Mouse (Mus musculus): ENCODE data around the gene Gtpbp8.

Gtpbp8 gene

DNA sequence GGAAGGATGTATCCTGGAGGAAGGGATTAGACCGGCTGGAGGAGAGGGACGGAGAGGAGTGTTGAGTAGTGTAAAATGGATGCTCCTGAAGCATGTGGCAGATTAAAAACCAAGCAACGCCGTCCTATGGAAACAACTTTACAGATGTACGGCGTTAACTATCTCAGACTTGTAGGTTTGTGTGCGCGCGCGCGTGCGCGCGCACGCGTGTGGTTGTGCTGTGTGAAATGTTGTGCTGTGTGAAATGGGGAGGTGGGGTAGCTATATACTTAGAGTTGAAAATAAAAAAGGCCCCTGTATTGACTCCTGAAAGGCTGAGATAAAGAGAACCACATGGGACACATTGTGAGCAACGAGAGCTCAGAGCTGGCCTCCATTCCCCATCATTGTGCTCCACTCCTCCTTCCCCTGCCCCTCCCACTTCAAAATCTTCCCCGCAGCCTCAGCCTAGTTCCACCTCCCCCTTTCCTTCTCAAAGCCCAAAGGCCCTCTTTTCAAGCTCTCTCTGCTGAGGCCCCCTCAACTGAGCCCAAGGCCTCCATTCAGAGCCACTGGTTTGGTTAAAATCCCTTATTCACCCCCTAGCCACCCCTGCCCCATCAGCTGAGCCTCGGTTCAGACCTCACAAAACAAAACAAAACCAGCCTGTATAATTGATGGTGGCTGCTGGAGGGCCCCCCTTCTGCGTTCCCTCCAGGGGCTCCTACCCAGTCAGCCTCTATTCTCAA, 59.0 kb downstream of the Gtpbp8 start:
- DNase-seq, result no peak

All from cerebellum, adult 9-11 months (tissue).